Mouse (Mus musculus) lung, adult 2 months (tissue): ENCODE measurements around the gene Tmtc1.

ENCODE experiments used
- CTCF ChIP-seq: fragments of 200-500 bp; IDR thresholded peaks from 2 replicates; pipeline ENCODE4 v1.5.1; 2011; ENCODE audit warnings: mild to moderate bottlenecking, low read length, control low read depth; ENCODE audit not compliant: insufficient read depth
- POLR2A ChIP-seq: fragments of 200-500 bp; IDR thresholded peaks from 2 replicates; pipeline ENCODE4 v1.6.1; 2011; ENCODE audit warnings: low read depth, mild to moderate bottlenecking, control low read depth, low read length, borderline replicate concordance; ENCODE audit errors: extremely low read depth

- TF ChIP-seq POLR2A = no peak
- no peak for TF ChIP-seq CTCF
Observed at GRCm38 (mm10) chr6:148359348-148359905, 84.8 kb downstream of the Tmtc1 start.
